Mouse (Mus musculus): ENCODE results near the gene Tbc1d8.

DNA sequence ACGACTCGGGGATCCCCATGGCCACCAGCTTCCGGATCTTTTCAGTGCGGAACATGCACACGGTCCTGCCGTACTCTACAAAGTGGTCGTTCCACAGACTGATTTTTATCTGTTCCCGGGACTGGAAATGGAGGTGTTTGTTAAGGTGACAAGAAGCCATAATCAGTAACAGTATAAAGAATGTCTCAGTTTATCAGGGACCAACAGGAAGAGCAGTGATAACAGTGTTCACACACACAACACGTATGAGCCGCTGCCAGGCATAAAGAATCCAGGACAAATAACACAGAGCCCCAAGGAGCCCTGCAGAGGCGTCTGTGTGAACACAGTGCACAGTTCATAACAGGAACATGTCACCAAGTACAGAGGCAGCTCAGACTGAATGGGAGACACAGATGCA is 89.2 kb downstream of the Tbc1d8 start:
- TF ChIP-seq CTCF (IDR thresholded peaks at IDR 0.05; ENCODE audit: insufficient read depth, low read depth, low read length) (no peak), POLR2A (IDR thresholded peaks at IDR 0.05; ENCODE audit: insufficient read depth, low read depth, low read length) (no peak)
